Mouse (Mus musculus): Measurements from ENCODE around the gene Mrvi1.
A peak's percentile ranks its signal among the peaks of the same experiment; 100 is the strongest.

The Mrvi1 gene

GRCm38 (mm10) chr7:110981036-110981435, 1.2 kb downstream of the Mrvi1 start:
- no peak for DNase-seq (ENCODE audit: low spot score in 2 of 2)

DNA sequence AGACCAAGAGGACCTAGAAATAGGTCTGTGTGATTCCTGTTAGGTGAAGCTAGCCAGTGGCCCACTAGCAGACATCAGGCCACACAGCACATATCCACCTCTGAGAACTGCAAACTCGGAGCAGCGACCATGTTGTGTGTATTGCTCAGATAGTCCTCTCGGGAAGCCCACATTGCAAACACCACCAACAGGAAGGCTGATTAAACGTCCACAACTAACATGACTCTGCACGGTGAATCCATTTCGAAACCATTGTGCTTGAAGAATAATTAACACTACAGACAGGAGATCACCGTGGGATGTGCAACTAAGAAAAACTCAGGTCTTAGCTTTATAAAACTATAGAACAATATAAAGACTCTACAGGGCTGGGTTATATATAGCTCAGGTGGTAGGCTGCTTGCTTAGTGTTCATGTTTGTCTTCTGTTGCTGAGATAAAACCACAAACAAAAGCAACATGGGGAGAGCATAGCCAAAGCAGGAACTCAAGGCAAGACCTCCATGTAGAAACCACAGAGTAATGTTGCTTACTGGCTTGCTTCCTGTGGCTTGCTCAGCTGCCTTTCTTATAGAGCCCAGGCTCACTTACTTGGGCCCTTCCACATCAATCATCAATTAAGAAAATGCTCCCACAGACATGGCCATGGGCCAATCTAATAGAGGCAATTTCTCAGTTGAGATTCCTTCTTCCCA, 4.4 kb downstream of the Mrvi1 start:
- DNase-seq (ENCODE audit: low spot score in 2 of 2), result no peak

- DNase-seq (ENCODE audit: low spot score in 2 of 2), result no peak
Observed at GRCm38 (mm10) chr7:110973450-110973849, 8.8 kb downstream of the Mrvi1 start.

- no peak for DNase-seq (ENCODE audit: low spot score in 2 of 2)
Observed at GRCm38 (mm10) chr7:110972796-110973195, 9.5 kb downstream of the Mrvi1 start.

DNA sequence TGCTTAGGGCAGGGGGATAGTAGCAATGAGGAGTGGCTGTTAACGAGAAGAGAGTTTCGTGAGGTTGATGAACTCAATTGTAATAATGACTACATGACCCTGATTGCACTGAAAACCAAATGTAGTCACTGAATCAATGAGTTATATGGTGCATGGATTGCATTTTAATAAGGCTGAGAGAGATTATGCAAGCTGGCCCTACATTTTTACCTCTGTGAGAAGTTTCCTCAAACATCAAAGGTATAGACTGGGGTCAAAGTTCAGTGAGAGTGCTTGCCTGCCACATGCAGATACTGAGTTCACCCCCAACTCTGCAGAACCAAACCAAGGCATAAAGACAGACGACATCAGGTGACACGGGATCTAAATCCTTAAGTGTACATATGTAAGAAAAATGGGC, 14.9 kb downstream of the Mrvi1 start:
- DNase-seq (ENCODE audit: low spot score in 2 of 2), result no peak

DNA sequence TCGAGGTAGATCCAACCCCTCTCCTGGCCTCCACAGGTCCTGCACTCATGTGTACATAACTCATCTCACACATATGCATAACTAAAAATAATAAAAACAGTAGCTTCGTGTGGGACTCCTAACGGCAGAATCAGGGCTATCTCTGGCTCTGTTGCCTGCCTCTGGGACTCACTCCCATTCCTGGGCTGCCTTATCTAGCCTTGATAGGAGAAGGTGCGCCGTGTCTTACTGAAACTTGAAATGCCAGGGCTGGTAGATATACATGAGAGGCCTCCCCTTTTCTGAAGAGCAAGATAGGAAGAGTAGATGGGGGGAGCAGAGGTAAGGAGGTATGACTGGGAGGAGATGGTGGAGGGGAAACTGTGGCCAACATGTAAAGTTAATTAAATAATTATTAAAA, 15.4 kb downstream of the Mrvi1 start:
- DNase-seq (ENCODE audit: low spot score in 2 of 2), result no peak

DNA sequence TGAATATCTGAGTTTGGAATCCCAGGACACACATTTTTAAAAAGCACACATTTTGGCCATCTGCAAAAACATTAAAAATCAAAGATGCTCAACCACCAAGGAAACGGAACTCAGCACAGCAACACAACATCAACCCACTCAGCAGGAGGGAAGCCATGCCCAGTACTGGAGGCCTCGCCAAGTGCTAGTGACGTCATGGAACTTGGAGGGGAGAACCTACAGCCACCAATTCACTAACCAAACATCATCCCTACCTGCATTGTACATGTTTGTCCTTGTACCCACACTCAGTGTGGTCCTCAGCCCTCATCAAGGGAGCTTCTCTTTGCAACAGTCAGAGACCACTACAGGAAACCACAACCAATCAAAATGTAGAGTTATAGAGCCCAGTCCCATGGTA, 16.9 kb downstream of the Mrvi1 start:
- DNase-seq (ENCODE audit: low spot score in 2 of 2), result no peak

GRCm38 (mm10) chr7:110963655-110963997, 18.6 kb downstream of the Mrvi1 start:
- no peak for DNase-seq (ENCODE audit: low spot score in 2 of 2)

- DNase-seq (ENCODE audit: low spot score in 2 of 2), result no peak
Observed at GRCm38 (mm10) chr7:110962943-110963654, 19.2 kb downstream of the Mrvi1 start.

- no peak for DNase-seq (ENCODE audit: low spot score in 2 of 2)
Observed at GRCm38 (mm10) chr7:110962497-110962896, 19.8 kb downstream of the Mrvi1 start.

- peak in 1 of 2 experiments; percentile 41 for DNase-seq (ENCODE audit: low spot score in 2 of 2)
Observed at GRCm38 (mm10) chr7:110956422-110957170, 25.7 kb downstream of the Mrvi1 start.

DNA sequence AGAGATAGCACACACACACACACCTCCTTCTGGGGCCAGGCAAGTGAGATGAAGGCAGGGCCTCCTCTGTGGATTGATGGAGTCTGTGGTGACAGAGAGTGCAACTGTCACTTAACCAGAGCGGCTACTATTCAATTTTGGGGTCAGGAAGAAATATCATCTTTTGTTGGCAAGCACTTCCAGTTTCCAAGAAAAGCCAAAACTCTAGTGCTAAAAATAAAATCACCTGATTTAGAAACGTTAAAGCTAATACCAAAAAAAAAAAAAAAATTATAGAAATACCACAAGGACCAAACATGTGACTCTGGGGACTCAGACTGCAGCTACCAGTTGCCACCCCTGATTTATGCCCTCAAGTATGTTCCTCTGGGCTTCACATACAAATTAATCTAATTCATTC, 26.7 kb downstream of the Mrvi1 start:
- DNase-seq (ENCODE audit: low spot score in 2 of 2), result no peak

GRCm38 (mm10) chr7:110954072-110954858, 28.0 kb downstream of the Mrvi1 start:
- DNase-seq (ENCODE audit: low spot score in 2 of 2), result no peak

GRCm38 (mm10) chr7:110953210-110953609, 29.1 kb downstream of the Mrvi1 start:
- DNase-seq (ENCODE audit: low spot score in 2 of 2), result no peak

DNA sequence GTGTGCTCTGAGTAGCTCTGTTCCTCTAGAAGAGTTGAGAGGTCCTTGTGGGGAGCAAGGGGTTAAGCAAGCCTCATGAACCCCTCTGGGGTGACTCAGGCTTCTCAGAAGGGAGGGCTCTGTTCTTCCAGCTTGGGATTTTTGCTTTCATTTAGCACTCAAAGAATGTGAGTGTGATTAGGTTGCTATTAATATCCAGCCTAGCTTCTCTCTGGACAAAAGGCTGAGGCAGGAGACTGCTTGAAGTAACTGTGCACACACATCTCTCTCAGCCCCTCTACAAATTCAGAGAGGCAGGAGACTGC, 31.7 kb downstream of the Mrvi1 start:
- DNase-seq (ENCODE audit: low spot score in 2 of 2), result no peak

- DNase-seq (ENCODE audit: low spot score in 2 of 2), result no peak
Observed at GRCm38 (mm10) chr7:110949785-110950620, 32.3 kb downstream of the Mrvi1 start.

- DNase-seq (ENCODE audit: low spot score in 2 of 2), result no peak
Observed at GRCm38 (mm10) chr7:110948579-110948978, 33.7 kb downstream of the Mrvi1 start.

GRCm38 (mm10) chr7:110947616-110948015, 34.6 kb downstream of the Mrvi1 start:
- no peak for DNase-seq (ENCODE audit: low spot score in 2 of 2)

GRCm38 (mm10) chr7:110946731-110947130, 35.5 kb downstream of the Mrvi1 start:
- DNase-seq (ENCODE audit: low spot score in 2 of 2), result peak in 1 of 2 experiments; percentile 61

- no peak for DNase-seq (ENCODE audit: low spot score in 2 of 2)
Observed at GRCm38 (mm10) chr7:110944321-110944720, 37.9 kb downstream of the Mrvi1 start.

Measured in spleen, postnatal 10 days (tissue).